Mouse (Mus musculus) adrenal gland, adult 18-20 months (tissue): ENCODE data around the gene Espn. TPM values are rescaled to one million over a fixed set of nuclear protein-coding genes. Genes with fewer than 3 reads are reported as not detected.

Source experiments
- DNase-seq, 2 experiments: peaks; one replicate each; pipeline ENCODE4 v3.0.0; 2021 to 2022; ENCODE audit warnings: low spot score in 2 of 2
- total RNA-seq, 2 experiments: library from RNA; stranded (reverse); gene quantifications; 1 replicate in 1 of 2; 2 replicates in 1 of 2; pipeline ENCODE4 v1.2.3; 2021

Espn gene
- total RNA-seq, 2 experiments from 2014 or later, result 1.9 to 3.3 TPM

DNA sequence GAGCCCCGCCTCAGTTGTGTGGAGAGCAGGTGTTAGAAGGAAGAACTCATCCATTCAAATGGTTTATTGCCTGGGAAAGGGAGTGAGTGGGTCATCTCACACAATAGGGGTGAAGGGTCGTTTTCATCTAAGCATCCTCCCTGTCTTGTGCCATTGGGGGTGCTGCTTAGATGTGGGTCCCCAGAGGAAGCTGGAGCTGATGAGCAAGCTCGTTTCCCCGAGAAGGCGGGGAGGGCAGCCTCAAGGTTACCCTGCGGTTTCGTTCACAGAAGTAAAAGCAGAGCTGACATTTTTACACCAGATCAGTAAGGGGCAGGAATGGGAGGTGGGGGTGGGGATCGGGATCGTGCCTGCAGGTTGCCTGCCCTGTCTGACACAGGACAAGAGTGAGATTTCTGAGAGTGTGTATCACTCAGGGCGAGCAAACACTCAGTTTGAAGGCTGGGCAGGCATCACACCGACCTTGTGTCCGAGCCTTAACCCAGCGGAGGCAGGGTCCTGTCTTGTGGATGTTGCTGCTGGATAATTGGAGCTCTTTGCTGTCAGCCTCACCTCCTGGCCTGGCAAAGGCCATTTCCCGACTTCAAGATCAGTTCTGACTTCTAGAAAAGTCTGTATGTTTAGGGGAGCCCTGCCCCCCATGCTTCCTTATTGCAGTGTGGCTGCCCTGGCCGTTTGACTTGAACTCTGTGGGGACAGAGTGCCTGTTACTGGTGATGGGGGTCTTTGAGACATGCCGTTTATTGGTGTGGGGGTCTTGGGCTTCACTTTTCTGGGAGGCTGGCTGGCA lies 26.9 kb upstream of the Espn start:
- DNase-seq, result peak in 1 of 2 experiments; percentile 33

DNA sequence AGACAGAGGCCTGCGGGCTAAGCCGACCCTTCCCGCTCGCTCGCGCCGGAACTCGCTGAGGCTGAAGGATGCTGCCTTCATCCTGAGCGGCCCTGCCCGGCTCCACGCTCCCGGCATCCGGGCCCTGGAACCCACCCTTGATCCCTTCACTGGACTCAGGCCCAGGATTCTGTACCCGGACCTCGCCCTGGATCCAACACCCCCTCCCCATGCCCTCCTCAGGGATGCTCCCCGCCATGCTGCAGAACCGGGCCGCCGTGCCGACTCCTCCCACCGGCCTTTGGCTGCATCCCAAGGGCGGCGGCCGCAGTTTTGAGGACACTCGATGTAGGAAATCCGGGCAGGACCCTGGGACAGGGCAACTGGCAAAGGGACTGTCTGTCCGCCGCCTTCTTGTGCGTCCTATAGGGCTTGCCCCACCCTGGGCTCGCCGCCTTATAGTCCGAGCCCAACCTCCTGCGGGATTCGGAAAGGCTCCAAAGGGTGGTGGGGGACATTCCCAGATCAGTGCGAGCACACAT lies 26.2 kb upstream of the Espn start:
- DNase-seq, result peak; percentile 63 to 67

- DNase-seq, result peak; percentile 88 to 90
Observed at GRCm38 (mm10) chr4:152177537-152178343, 25.6 kb upstream of the Espn start, which contains the start of gene Acot7. Gene Acot7 (plus strand): TSS chr4:152178134.

DNA sequence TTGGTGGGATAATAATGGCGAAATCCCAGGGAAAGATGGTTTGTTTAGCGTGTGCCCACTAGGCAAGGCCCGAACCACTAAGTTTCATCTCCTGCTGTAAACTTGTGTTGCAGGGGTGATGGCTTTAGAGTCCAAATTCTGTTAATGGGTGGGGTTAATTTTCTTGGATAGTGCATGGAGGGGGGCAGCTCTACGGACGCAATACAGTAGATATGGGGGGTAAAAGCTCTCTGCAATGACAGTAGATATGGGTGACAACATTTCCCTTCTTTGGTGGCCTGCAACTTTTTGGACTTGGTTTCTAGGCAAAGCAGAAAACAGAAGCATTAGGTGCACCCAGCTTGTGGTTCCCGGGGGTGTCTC lies 25.0 kb upstream of the Espn start:
- DNase-seq, result no peak

- no peak for DNase-seq
Observed at GRCm38 (mm10) chr4:152176638-152177037, 24.5 kb upstream of the Espn start.

DNA sequence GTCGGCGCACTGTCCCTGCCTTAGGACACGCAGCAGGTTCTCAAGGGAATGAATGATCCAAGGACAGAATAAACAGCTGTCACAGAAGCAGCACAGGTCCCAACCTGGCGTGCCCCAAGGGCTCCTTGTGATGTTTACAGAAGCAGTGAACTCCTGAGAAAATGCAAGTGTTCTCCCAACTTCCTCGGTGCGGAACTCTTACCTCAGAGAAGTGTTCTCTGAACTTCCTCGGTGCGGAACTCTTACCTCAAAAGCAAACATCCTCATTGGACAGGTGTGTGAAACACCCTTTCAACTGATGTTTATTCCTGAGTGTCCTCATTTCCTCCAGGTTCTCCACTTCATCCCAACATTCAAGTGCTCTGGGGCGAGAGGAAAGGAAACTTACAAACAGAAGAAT lies 21.8 kb upstream of the Espn start:
- no peak for DNase-seq

- peak; percentile 85 to 86 for DNase-seq
Observed at GRCm38 (mm10) chr4:152173041-152173440, 20.9 kb upstream of the Espn start.

- DNase-seq, result no peak
Observed at GRCm38 (mm10) chr4:152171543-152171942, 19.4 kb upstream of the Espn start.

GRCm38 (mm10) chr4:152170286-152170685 lies 18.1 kb upstream of the Espn start:
- DNase-seq, result no peak

DNA sequence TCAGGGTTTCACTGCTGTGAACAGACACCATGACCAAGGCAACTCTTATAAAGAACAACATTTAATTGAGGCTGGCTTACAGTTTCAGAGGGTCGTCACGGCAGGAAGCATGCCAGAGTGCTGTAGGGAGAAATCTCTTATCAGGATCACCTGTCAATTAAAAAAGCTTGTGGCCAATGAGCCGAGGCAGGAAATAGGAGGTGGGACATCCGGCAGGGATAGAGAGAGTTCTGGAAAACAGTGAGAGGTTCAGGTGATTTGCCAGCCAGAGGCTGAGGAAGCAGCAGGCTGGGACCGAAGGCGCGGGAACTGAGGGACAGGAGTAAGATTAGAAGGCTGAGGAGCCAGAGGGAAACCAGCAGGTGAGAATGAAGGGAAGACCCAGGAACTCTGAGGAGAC lies 16.9 kb upstream of the Espn start:
- no peak for DNase-seq

- no peak for DNase-seq
Observed at GRCm38 (mm10) chr4:152168052-152168451, 15.9 kb upstream of the Espn start.

- DNase-seq, result peak; percentile 71 to 84
Observed at GRCm38 (mm10) chr4:152165036-152165931, 13.1 kb upstream of the Espn start.

- DNase-seq, result no peak
Observed at GRCm38 (mm10) chr4:152162748-152163147, 10.6 kb upstream of the Espn start.

DNA sequence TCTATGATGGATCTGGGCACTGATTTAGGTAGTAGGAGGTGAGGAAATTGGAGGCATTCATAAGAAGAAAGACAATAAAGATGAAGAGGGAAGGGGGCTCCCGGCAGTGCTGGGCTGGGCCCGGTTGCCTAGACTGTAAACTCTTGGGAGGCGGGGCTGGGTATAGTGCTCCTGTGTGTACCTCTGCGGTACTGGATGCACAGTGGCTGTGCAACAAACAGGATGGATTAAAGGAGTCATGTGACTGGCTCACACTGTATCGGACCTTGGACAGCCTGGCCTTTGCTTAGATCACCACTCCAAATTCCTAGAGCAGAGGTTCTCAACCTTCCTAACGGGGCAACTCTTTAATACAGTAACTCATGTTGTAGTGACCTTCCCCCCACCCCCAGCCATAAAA lies 9.4 kb upstream of the Espn start:
- DNase-seq, result no peak

- no peak for DNase-seq
Observed at GRCm38 (mm10) chr4:152160748-152161147, 8.6 kb upstream of the Espn start.

DNA sequence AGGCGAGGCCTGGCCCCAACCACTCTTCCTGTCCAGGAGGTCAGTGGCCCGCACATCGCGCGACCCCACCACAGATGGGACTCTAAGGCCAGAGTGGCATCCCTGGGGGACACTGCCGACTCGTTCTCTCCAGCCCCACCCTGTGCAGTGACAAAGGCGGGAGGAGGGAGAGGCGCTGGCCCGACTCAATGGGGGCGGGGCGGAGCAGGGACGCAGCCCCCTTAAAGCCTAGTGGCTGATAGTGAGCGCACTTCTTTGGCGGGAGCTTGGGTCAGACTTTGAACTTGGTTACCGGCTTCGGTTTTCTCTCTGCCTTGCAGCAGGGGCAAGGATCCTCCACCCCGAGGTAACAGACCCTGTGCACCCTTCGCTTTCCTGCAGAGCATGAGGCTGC lies 7.1 kb upstream of the Espn start:
- no peak for DNase-seq

DNA sequence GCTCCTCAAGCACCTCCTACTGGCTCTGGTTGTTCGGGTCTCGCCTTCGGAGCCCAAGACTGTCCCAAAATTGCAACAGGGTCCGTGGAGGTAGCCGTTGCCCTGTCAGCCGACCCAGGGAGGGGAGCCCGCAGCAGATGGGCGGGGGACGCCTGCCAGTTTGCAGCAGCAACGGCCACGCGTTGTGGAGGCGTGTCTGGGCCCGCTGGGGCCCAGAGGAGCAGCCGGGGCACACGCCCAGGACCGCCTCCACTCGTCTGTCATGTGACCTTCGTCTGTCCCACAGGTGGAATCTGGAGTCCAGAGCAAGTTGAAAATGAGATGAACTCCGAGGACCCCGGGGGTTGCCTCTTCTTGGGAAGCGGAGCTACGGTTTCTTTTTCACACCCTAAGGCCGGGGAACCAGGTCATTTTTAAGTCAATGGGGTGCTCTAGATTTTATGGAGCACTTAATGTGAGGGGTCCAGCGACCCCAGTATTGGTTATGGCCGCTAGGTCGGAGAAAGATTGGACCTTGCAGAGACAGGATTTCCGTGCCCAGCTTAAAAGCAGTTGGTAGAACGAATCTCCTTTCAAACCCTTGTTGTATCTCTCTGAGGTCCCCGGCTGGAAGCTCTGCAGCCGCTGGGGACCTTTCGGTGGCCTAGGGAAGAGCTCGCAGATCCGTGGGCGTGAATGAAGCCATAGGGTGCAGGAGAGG lies 6.6 kb upstream of the Espn start, which contains the start of gene Hes2:
Hes2 (plus strand) TSS at position 283 of the 700 bp plus-strand sequence.
- no peak for DNase-seq

DNA sequence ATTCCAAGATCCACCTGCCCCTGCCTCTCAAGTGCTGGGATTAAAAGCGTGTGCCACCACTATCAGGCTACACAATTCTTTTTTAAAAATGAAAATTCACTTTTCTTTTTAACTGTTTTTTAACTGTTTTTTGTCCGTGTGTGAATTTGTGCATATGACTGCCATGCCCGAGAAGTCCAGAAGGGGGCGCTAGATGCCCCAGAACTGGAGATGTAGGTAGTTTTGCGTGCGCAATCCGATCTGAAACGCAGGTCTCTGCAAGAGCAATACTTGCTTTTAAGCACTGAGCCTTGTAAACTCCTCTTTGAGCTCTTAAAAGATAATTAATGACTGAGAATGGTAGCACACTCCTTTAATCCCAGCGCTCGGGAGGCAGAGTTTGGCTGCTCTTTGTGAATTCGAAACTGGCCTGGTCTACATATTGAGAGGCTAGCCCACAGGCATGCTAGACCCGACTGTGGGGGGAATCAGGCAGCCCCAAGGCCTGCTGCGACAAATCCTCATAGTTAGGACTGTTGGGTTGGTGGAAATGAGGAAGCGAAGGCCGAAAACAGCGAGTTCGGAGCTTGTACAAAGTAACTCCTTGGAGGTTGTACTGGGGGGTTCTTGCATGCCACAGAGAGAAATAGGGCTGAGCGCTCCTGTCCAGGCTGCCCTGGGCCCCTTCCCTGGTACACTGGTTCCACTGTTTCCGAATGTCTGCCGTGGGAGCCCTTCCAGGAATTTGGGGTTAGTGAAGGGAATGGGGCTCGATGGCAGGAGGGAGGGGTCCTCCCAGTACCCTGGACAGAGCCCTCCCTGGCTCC lies 5.8 kb upstream of the Espn start:
- no peak for DNase-seq

- no peak for DNase-seq
Observed at GRCm38 (mm10) chr4:152155019-152155418, 2.8 kb upstream of the Espn start.
